Mouse (Mus musculus): ENCODE measurements around the gene Odf3l2. TPM values are rescaled to one million over a fixed set of nuclear protein-coding genes. Genes with fewer than 3 reads are reported as not detected.

Gene Odf3l2
- polyA plus RNA-seq, 1 experiment from 2014 or later = not detected

- Histone ChIP-seq H3K4me1 (replicated peaks; ENCODE audit: control insufficient read depth, insufficient read depth, low read length) (no peaks in the 10 kb centered on the region), H3K4me2 (ENCODE audit: low read depth, low read length, severe bottlenecking) (no peak overlapping the region), H3K9me3 (ENCODE audit: control insufficient read depth, low read length) (no peaks in the 10 kb centered on the region), H3K9ac (ENCODE audit: low read length) (no peak overlapping the region), H3K27me3 (ENCODE audit: control insufficient read depth, insufficient read depth, low read length) (no peaks in the 10 kb centered on the region), H3K27ac (ENCODE audit: low read depth, low read length) (no peak overlapping the region), H3K4me3 (ENCODE audit: low read depth, low read length) (no peak overlapping the region), H3K36me3 (ENCODE audit: control insufficient read depth, insufficient read depth, low read length) (no peaks in the 10 kb centered on the region)
- ATAC-seq (replicated peaks; ENCODE audit: low FRiP score) (no peak), DNase-seq (ENCODE audit: low spot score) (no peak)
- WGBS = 89% methylated on average over 10 of the region's 10 CpGs
These were observed 19.4 kb downstream of the Odf3l2 start for GRCm38 (mm10) chr10:79626156-79626555.

DNA sequence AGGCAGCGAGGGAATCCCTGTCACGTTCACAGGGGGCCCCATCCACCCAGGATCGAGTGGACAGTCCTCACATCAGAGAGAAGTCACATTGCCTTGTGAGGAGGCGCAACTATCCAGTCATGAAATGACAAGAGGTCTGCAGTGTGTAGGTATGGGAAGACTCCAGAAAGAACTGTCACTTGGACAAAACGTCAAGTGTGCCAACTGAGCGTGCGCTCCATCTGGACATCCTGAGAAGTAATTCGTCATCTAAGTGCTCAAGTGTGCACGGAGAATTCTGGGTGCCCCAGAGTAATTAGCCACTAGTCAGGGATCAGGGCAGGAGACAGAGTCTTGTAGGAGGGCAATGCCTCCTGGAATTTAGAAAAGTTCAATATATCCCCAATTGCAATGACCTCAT lies 20.1 kb downstream of the Odf3l2 start:
- ATAC-seq (replicated peaks; ENCODE audit: low FRiP score) = no peak
- Histone ChIP-seq H3K4me2 (ENCODE audit: low read depth, low read length, severe bottlenecking) (no peak overlapping the region), H3K4me1 (replicated peaks; ENCODE audit: control insufficient read depth, insufficient read depth, low read length) (no peaks in the 10 kb centered on the region), H3K27ac (ENCODE audit: low read depth, low read length) (no peak overlapping the region), H3K4me3 (ENCODE audit: low read depth, low read length) (no peak overlapping the region), H3K27me3 (ENCODE audit: control insufficient read depth, insufficient read depth, low read length) (no peaks in the 10 kb centered on the region), H3K9me3 (ENCODE audit: control insufficient read depth, low read length) (no peaks in the 10 kb centered on the region), H3K9ac (ENCODE audit: low read length) (no peak overlapping the region), H3K36me3 (ENCODE audit: control insufficient read depth, insufficient read depth, low read length) (no peaks in the 10 kb centered on the region)
- 80% methylated on average over 9 of the region's 9 CpGs for WGBS
- DNase-seq (ENCODE audit: low spot score) = no peak

DNA sequence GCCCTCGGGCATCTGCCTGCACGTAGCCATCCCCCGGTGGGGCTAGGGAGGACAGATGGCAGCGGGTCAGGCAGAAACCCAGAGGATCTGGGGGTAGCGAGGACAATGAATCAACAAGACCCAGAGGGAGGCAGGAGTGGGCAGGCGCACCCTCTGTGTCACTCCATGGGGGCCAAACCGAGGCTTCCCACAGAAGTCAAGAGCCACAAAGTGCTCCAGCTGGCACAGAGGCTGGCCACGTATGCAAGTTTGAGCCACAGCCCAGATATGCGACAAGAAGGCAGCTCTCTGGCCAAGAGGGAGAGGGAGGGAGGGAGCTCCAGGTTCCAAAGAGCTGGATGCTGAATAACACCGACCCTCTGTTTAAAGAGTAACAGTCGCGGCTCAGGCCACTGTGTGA lies 21.6 kb downstream of the Odf3l2 start:
- 77% methylated on average over 12 of the region's 12 CpGs for WGBS

GRCm38 (mm10) chr10:79616376-79616775 lies 29.2 kb downstream of the Odf3l2 start:
- Histone ChIP-seq H3K4me1 (replicated peaks; ENCODE audit: control insufficient read depth, insufficient read depth, low read length) (peaks cover 17% of the 10 kb centered on the region), H3K4me3 (ENCODE audit: low read depth, low read length) (no peak overlapping the region), H3K27ac (ENCODE audit: low read depth, low read length) (no peak overlapping the region), H3K9ac (ENCODE audit: low read length) (no peak overlapping the region), H3K36me3 (ENCODE audit: control insufficient read depth, insufficient read depth, low read length) (no peaks in the 10 kb centered on the region), H3K4me2 (ENCODE audit: low read depth, low read length, severe bottlenecking) (no peak overlapping the region), H3K27me3 (ENCODE audit: control insufficient read depth, insufficient read depth, low read length) (peaks cover 21% of the 10 kb centered on the region), H3K9me3 (ENCODE audit: control insufficient read depth, low read length) (no peaks in the 10 kb centered on the region)
- DNase-seq (ENCODE audit: low spot score) (no peak), ATAC-seq (replicated peaks; ENCODE audit: low FRiP score) (no peak)
- WGBS = 83% methylated on average over 5 of the region's 5 CpGs

More for the DNA sequence above, 21.6 kb downstream of the Odf3l2 start:
- ATAC-seq (replicated peaks; ENCODE audit: low FRiP score) (no peak), DNase-seq (ENCODE audit: low spot score) (no peak)
- H3K9ac ChIP-seq (ENCODE audit: low read length) = no peak overlapping the region
- no peaks in the 10 kb centered on the region for H3K4me1 ChIP-seq (replicated peaks; ENCODE audit: control insufficient read depth, insufficient read depth, low read length)
- no peak overlapping the region for H3K4me3 ChIP-seq (ENCODE audit: low read depth, low read length)
- H3K9me3 ChIP-seq (ENCODE audit: control insufficient read depth, low read length) = no peaks in the 10 kb centered on the region
- no peak overlapping the region for H3K4me2 ChIP-seq (ENCODE audit: low read depth, low read length, severe bottlenecking)
- H3K36me3 ChIP-seq (ENCODE audit: control insufficient read depth, insufficient read depth, low read length) = no peaks in the 10 kb centered on the region
- H3K27ac ChIP-seq (ENCODE audit: low read depth, low read length) = no peak overlapping the region
- no peaks in the 10 kb centered on the region for H3K27me3 ChIP-seq (ENCODE audit: control insufficient read depth, insufficient read depth, low read length)

- no peak overlapping the region for H3K27ac ChIP-seq (ENCODE audit: low read depth, low read length)
- 21% methylated on average over 8 of the region's 8 CpGs for WGBS
- ATAC-seq (replicated peaks; ENCODE audit: low FRiP score) = no peak
These were observed 29.7 kb downstream of the Odf3l2 start for GRCm38 (mm10) chr10:79615860-79616259.

GRCm38 (mm10) chr10:79614305-79614643 lies 31.3 kb downstream of the Odf3l2 start:
- Histone ChIP-seq H3K27me3 (ENCODE audit: control insufficient read depth, insufficient read depth, low read length) (peaks cover 24% of the 10 kb centered on the region), H3K27ac (ENCODE audit: low read depth, low read length) (no peak overlapping the region)

More at GRCm38 (mm10) chr10:79615860-79616259, 29.7 kb downstream of the Odf3l2 start:
- no peak for DNase-seq (ENCODE audit: low spot score)
- Histone ChIP-seq H3K9me3 (ENCODE audit: control insufficient read depth, low read length) (no peaks in the 10 kb centered on the region), H3K9ac (ENCODE audit: low read length) (no peak overlapping the region), H3K4me2 (ENCODE audit: low read depth, low read length, severe bottlenecking) (no peak overlapping the region), H3K4me3 (ENCODE audit: low read depth, low read length) (no peak overlapping the region), H3K27me3 (ENCODE audit: control insufficient read depth, insufficient read depth, low read length) (peaks cover 24% of the 10 kb centered on the region), H3K4me1 (replicated peaks; ENCODE audit: control insufficient read depth, insufficient read depth, low read length) (peaks cover 17% of the 10 kb centered on the region), H3K36me3 (ENCODE audit: control insufficient read depth, insufficient read depth, low read length) (no peaks in the 10 kb centered on the region)

GRCm38 (mm10) chr10:79613578-79614304 lies 31.8 kb downstream of the Odf3l2 start, which contains the start of gene C2cd4c:
Gene C2cd4c, minus strand, starts transcription at chr10:79614025.
- peak within 1 kb of the TSS; percentile 97 for H3K4me2 ChIP-seq (ENCODE audit: low read depth, low read length, severe bottlenecking)
- no peak within 1 kb of the TSS for H3K27ac ChIP-seq (ENCODE audit: low read depth, low read length)
- H3K4me1 ChIP-seq (replicated peaks; ENCODE audit: control insufficient read depth, insufficient read depth, low read length) = peaks cover 17% of the 10 kb centered on the region
- H3K4me3 ChIP-seq (ENCODE audit: low read depth, low read length) = peak within 1 kb of the TSS; percentile 40
- H3K36me3 ChIP-seq (ENCODE audit: control insufficient read depth, insufficient read depth, low read length) = no peaks in the 10 kb centered on the region
- H3K9me3 ChIP-seq (ENCODE audit: control insufficient read depth, low read length) = no peaks in the 10 kb centered on the region
- ATAC-seq (replicated peaks; ENCODE audit: low FRiP score) (peak; percentile 88), DNase-seq (ENCODE audit: low spot score) (peak; percentile 85)
- WGBS = under 1% methylated on average over 58 of the region's 60 CpGs
- H3K27me3 ChIP-seq (ENCODE audit: control insufficient read depth, insufficient read depth, low read length) = peaks cover 24% of the 10 kb centered on the region
- H3K9ac ChIP-seq (ENCODE audit: low read length) = peak within 1 kb of the TSS; percentile 52

More at GRCm38 (mm10) chr10:79614305-79614643, 31.3 kb downstream of the Odf3l2 start:
- Histone ChIP-seq H3K4me2 (ENCODE audit: low read depth, low read length, severe bottlenecking) (peak overlapping the region; percentile 97; the same call in 1 of the 2 replicates), H3K9me3 (ENCODE audit: control insufficient read depth, low read length) (no peaks in the 10 kb centered on the region), H3K4me3 (ENCODE audit: low read depth, low read length) (peak overlapping the region; percentile 40; the same call in 1 of the 2 replicates), H3K36me3 (ENCODE audit: control insufficient read depth, insufficient read depth, low read length) (no peaks in the 10 kb centered on the region), H3K4me1 (replicated peaks; ENCODE audit: control insufficient read depth, insufficient read depth, low read length) (peaks cover 17% of the 10 kb centered on the region), H3K9ac (ENCODE audit: low read length) (no peak overlapping the region)
- WGBS = 77% methylated on average over 1 of the region's 1 CpGs
- DNase-seq (ENCODE audit: low spot score) = no peak
- no peak for ATAC-seq (replicated peaks; ENCODE audit: low FRiP score)

DNA sequence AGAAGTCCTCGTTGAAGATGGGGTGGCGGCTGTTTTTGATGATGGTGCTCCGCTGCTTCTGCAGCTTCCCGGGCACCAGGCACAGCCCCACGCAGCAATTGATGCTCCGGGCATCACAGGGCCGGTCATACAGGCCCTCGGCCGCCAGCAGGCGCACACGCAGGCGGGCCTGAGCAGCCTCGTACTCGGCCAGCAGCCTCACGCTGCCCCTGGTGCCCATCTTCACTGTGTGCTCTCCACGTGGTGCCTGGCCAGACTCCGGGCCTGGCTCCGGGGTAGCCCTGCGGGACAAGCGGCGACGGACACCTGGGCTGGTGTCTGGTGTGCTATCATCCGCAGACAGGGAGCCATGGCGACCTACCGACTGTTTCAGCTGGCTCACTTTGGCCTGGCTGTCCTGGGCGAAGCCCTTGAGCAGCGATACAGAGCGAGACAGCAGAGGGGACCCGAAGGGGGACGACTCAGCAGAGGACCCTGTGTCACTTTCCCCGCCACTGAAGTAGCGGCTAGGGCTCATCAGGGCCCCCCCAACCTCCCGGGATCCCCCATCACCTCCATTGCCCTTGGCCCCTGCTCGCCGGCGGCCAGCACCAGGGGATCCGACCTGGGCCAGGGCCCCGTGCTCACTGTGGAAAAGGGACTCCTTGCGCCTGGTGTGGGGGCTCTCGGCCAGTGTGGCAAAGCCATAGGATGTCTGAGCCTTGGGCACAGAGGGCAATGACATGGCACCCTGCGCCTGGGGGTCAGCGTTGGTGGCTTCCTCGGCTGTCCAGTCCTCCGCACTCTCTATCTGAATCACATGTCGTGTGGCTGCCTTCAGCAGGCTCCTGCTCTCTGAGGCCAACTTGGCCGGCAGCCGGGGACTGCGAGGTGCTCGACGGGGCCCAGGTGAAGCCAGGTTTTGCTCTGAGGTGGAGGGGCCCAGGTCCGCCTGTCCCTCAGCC lies 33.1 kb downstream of the Odf3l2 start:
- 0 out of 2 replicates have a peak, but pooled peaks have one; percentile 26 for ATAC-seq (replicated peaks; ENCODE audit: low FRiP score)
- peak; percentile 71 for DNase-seq (ENCODE audit: low spot score)
- H3K4me2 ChIP-seq (ENCODE audit: low read depth, low read length, severe bottlenecking) = peak overlapping the region; percentile 42
- H3K27ac ChIP-seq (ENCODE audit: low read depth, low read length) = no peak overlapping the region
- H3K9me3 ChIP-seq (ENCODE audit: control insufficient read depth, low read length) = no peaks in the 10 kb centered on the region
- peak overlapping the region; percentile 7; the same call in 1 of the 2 replicates for H3K4me3 ChIP-seq (ENCODE audit: low read depth, low read length)
- 11% methylated on average over 51 of the region's 51 CpGs for WGBS
- H3K9ac ChIP-seq (ENCODE audit: low read length) = peak overlapping the region; percentile 35
- H3K36me3 ChIP-seq (ENCODE audit: control insufficient read depth, insufficient read depth, low read length) = no peaks in the 10 kb centered on the region
- peaks cover 24% of the 10 kb centered on the region for H3K27me3 ChIP-seq (ENCODE audit: control insufficient read depth, insufficient read depth, low read length)
- H3K4me1 ChIP-seq (replicated peaks; ENCODE audit: control insufficient read depth, insufficient read depth, low read length) = peaks cover 17% of the 10 kb centered on the region

Data from forebrain, embryonic 11.5 days (tissue).